Mouse (Mus musculus): ENCODE measurements around the gene Atr. TPM values are rescaled to one million over a fixed set of nuclear protein-coding genes. Genes with fewer than 3 reads are reported as not detected.

The Atr gene
- 1 to 10 TPM; 7.3 to 7.7 TPM for total RNA-seq (2021)
- long read RNA-seq, experiment 1, partial matches to known transcripts: 2 of 5 reads
- long read RNA-seq, experiment 1, other reads (novel, unspliced or antisense): 3 of 5 reads
- long read RNA-seq, experiment 2, full-length matches to known transcripts: 1 of 4 reads
- long read RNA-seq, experiment 2, partial matches to known transcripts: 0 of 4 reads
- long read RNA-seq, experiment 2, other reads (novel, unspliced or antisense): 3 of 4 reads

GRCm38 (mm10) chr9:95857414-95858026 lies at the start of gene Atr:
TSS of gene Atr (plus strand) at chr9:95857597.
- intact Hi-C loops (cut with DNase I): loop anchor here (5.0 to 10.0 kb wide), 2 partner anchors 163 to 345 kb away; partner anchors contain the start of gene U2surp
- DNase-seq: peak; percentile 94 to 96

DNA sequence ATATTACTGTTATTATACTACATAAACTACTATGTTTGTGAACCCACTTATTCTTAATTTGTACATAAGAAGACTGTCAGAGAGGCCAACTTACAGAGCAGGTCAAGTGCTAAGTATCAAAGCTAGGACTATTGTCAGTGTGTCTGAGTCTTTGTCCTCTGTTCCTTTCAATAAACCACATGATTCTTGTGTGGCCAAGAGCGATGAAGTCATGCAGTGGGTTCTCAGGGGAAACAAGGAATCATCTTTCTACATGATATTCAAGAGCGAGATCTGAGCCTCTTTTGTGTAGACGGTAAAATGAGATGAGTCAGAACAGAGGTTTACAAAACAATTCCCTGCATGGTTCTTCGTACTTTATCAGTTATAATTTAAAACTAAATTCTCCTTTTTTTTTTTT lies 47.8 kb upstream of the Atr start:
- intact Hi-C loops (cut with DNase I): no loop called here
- DNase-seq: no peak

DNA sequence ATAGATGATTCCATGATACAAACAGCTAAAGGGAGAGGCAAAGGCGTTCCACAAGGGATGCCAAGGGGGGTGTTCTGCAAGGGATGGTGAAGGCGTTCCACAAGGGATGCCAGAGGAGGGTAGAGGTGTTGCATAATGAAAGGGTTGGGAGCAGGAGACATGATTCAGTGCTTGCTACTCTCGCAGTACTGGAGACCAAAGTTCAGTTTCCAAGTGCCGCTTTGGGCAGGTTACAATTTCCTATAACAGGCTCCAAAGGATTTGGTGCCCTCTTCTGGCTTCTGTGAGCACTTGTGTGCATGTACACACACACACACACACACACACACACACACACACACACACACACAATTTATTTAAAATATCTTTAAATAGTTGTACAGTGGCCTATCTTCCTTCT lies 45.6 kb upstream of the Atr start:
- DNase-seq: no peak
- intact Hi-C loops (cut with DNase I): no loop called here

- intact Hi-C loops (cut with DNase I): no loop called here
- DNase-seq: no peak
These were observed 43.5 kb upstream of the Atr start for GRCm38 (mm10) chr9:95813721-95814531.

GRCm38 (mm10) chr9:95815015-95815673 lies 42.3 kb upstream of the Atr start:
- DNase-seq: no peak
- intact Hi-C loops (cut with DNase I): no loop called here

DNA sequence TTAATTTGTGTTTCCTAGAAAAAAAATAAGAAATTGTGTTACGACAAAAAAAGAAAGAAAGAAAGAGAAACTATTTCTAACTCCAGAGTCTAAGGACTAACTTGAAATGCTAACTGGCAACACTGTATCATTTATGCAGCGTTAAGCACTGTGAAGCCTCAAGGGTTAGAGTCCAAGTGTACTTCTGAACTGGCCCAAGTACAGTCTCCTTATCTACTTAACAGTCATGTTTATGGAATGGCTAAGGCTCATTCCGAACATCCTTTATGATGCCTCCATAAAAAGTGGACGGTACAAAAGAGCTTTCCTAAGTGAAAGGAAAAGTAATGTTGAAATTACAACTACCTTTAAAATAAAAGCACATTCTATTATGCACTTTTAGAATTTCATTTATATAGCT lies 41.7 kb upstream of the Atr start:
- intact Hi-C loops (cut with DNase I): no loop called here
- no peak for DNase-seq

DNA sequence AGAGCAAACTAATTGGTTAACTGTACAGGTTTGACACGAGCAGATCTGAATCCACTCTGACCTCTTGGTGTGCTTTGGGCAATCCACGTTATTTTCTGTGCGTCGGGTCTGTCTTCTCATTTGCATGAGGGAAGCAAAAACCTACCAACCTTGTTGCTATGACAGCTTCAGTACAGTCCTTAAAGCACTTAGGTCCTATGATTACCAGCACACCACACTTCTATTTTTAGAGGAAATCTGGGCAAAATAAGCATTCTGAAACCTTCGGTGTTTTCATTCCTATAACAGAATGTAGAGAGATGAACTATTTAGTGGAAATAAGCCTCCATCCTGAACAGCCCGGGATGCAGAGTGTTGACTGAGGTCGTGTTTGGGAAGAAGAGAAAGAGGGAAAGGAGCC lies 34.9 kb upstream of the Atr start:
- intact Hi-C loops (cut with DNase I): no loop called here

GRCm38 (mm10) chr9:95827565-95827964 lies 29.8 kb upstream of the Atr start:
- intact Hi-C loops (cut with DNase I): no loop called here
- DNase-seq: no peak

More for the DNA sequence above, 34.9 kb upstream of the Atr start:
- no peak for DNase-seq

- DNase-seq: no peak
- intact Hi-C loops (cut with DNase I): no loop called here
These were observed 24.6 kb upstream of the Atr start for GRCm38 (mm10) chr9:95832758-95833157.

DNA sequence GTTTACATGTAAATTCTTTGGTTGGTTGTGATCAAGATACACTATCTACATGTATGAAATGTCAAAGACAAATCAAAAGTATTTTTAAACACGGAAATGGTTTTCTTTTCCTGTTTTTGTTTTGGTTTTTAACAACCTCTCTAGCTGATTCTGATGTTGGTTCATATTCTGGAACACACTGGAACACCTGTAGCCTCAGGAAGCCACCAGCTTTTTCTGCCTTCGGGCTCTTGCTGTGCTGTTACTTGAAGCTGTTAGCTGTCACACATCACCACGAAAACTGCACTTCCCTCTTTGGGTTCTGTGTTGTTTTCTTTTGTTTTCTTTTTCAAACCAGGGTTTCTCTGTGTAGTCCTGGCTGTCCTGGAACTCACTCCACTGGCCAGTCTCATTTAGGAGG lies 22.6 kb upstream of the Atr start:
- DNase-seq: no peak
- intact Hi-C loops (cut with DNase I): no loop called here

DNA sequence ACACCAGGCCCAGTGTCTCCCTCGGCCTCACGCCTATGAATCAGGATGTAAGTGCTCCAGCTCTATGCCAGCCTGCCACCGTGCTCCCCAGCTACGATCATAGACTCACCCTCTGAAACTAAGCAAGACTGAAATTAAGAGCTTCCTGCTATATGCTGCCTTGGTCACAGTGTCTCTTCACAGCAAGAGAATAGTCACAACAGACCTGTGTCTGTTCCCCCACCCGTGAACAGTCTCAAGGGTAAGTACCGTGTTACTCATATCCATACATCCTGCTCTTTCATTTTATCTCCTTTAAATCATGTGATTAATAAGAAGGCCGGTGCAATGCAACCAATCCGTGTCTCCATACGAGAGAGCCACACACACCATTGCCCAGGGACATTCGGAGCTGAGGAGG lies 21.7 kb upstream of the Atr start:
- intact Hi-C loops (cut with DNase I): no loop called here
- no peak for DNase-seq

DNA sequence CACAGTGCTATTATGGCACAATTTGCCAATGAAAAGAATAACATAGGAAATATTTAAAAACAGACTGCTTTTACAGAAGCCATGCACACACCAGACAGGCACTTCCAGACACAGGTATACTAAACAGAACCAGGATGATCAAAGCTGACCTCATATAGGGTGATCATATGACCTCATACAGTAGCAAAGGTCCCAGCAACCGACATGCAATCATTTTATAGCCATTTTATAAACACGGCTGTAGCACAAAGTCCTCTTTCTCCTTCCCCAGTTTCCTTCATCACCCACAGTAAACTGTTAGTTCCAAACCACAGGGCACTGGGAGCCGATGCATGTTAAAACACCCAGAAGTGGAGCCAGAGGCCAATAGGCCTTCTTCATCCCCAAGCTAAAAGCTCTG lies 18.0 kb upstream of the Atr start:
- no peak for DNase-seq
- intact Hi-C loops (cut with DNase I): no loop called here

- intact Hi-C loops (cut with DNase I): no loop called here
- DNase-seq: peak; percentile 77 to 83
These were observed 12.5 kb upstream of the Atr start, which contains the start of gene Pls1 for GRCm38 (mm10) chr9:95844825-95845460. TSS of gene Pls1 (minus strand) at chr9:95845311.

GRCm38 (mm10) chr9:95845711-95846110 lies 11.7 kb upstream of the Atr start:
- intact Hi-C loops (cut with DNase I): no loop called here
- no peak for DNase-seq

- DNase-seq: no peak
- intact Hi-C loops (cut with DNase I): loop anchor here (2.0 to 10.0 kb wide), 7 partner anchors 104 to 1114 kb away; no protein-coding TSS in a partner anchor
These were observed 5.7 kb upstream of the Atr start for GRCm38 (mm10) chr9:95851671-95852070.

DNA sequence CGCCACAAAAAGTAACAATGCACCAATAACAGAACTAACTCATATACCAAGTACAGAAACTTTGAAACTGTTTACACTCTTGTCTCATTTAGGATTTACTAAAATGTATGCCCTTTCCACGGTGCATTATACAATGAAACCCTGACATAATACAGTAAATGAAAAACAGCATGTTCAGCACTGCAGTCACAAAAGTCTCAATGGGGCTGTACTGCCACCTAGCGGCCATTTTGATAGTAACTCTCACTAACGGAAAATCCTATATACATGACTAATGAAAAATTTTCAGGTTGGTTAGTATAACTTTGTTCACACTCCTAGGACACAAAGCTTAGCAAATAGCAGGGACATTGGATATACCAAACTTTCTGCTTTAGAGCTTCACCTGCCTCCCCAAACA lies 4.5 kb upstream of the Atr start:
- DNase-seq: peak; percentile 72 to 85
- intact Hi-C loops (cut with DNase I): loop anchor here (2.0 to 10.0 kb wide), 7 partner anchors 106 to 1116 kb away; no protein-coding TSS in a partner anchor

DNA sequence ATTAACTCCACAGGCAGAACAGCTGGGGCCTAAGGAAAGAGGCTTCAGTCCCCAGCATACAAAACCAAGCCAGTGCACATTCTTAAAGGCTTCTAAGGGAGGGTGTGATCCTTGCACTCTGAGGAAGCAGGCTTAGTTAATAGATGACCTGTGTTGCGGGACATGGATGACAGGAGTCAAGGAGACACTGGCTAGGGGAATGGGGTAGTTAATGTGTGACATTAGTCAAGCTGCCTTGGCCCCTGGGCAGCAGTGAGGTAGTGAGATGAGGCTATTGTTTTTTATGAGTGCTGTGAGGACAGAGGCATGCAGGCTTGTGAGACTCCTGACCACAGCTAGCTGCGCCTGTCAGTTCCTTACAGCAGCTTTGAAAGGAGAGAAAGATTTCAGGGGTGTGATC lies 2.5 kb upstream of the Atr start:
- no peak for DNase-seq
- intact Hi-C loops (cut with DNase I): loop anchor here (5.0 to 10.0 kb wide), 7 partner anchors 108 to 1118 kb away; partner anchors contain the start of gene U2surp

- DNase-seq: peak in 1 of 2 experiments; percentile 21
These were observed 1.4 kb upstream of the Atr start for GRCm38 (mm10) chr9:95856004-95856403.

DNA sequence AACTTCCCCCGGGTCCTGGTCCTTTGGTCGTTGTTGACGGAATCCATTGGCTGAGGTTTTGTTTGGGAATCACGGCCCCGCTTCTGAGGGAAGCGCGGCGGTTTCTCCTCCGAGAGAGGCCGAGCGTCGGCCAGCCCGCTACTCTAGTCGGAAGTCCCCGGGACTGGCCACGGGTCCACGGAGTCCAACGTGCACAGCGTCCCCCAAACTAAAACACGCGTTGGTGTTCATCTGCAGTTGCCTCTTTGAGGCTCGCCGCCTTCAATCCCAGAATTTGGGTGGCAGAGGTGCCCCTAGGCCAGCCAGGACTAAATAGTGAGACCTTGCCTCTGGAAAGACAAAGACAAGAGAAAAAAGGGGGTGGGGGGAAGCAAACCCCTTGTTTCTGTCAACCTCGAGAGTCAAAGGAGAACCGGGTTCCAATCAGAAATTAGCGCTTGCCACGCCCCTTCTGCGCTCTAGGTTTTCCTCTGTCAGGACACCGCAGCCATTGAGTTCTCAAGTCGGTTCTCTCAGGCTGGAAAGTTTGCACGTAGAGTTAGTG lies 702 bp downstream of the Atr start:
- intact Hi-C loops (cut with DNase I): loop anchor here (5.0 to 10.0 kb wide), 2 partner anchors 163 to 346 kb away; partner anchors contain the start of gene U2surp
- peak in 1 of 2 experiments; percentile 17 for DNase-seq

More at GRCm38 (mm10) chr9:95856004-95856403, 1.4 kb upstream of the Atr start:
- intact Hi-C loops (cut with DNase I): loop anchor here (5.0 to 10.0 kb wide), 2 partner anchors 161 to 344 kb away; partner anchors contain the start of gene U2surp

DNA sequence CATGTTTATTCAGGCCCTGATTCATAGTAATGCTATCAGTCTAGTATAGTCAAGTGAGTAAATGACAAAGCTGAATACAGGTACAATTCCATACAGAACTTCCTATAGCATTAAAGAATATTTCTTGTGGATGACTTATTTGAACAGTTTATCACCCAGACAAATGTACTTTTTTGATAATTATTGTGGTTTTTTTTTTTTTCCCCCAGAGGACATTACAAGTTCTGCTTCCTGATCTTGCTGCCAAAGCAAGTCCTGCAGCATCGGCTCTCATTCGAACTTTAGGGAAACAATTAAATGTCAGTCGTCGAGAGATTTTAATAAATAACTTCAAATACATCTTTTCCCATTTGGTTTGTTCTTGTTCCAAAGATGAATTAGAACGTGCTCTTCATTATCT lies 20.8 kb downstream of the Atr start:
- intact Hi-C loops (cut with DNase I): no loop called here
- no peak for DNase-seq

All from heart, postnatal 14 days (tissue).